Mouse (Mus musculus) hindbrain, embryonic 15.5 days (tissue): ENCODE measurements around the gene Foxc1. TPM values are rescaled to one million over a fixed set of nuclear protein-coding genes. Genes with fewer than 3 reads are reported as not detected.

Source experiments
- ATAC-seq: fragments of 200-750 bp; cut with Nextera tagmentation; 2 replicates; pipeline ENCODE4 v1.8.0; 2017; ENCODE audit warnings: low read depth, moderate number of reproducible peaks, moderate TSS enrichment; ENCODE audit not compliant: low FRiP score
- H3K27ac ChIP-seq: fragments of 300-500 bp; sonication (generic); replicated peaks from 2 replicates; pipeline ENCODE4 v1.5.1; 2015; ENCODE audit warnings: mild to moderate bottlenecking, inconsistent platforms
- H3K27me3 ChIP-seq: fragments of 300-500 bp; sonication (generic); 2 replicates; pipeline ENCODE4 v1.6.1; 2015; ENCODE audit warnings: control low read depth, inconsistent platforms
- H3K36me3 ChIP-seq: fragments of 300-500 bp; sonication (generic); 2 replicates; pipeline ENCODE4 v1.6.1; 2015; ENCODE audit warnings: control low read depth, inconsistent platforms
- H3K4me1 ChIP-seq: fragments of 300-500 bp; sonication (generic); replicated peaks from 2 replicates; pipeline ENCODE4 v1.6.1; 2015; ENCODE audit warnings: control low read depth, inconsistent platforms
- H3K4me2 ChIP-seq: fragments of 300-500 bp; sonication (generic); 2 replicates; pipeline ENCODE4 v1.6.1; 2015; ENCODE audit warnings: moderate library complexity, mild to moderate bottlenecking, inconsistent platforms
- H3K4me3 ChIP-seq: fragments of 300-500 bp; sonication (generic); 2 replicates; pipeline ENCODE4 v1.5.1; 2015; ENCODE audit warnings: mild to moderate bottlenecking, inconsistent platforms
- H3K9ac ChIP-seq: fragments of 300-500 bp; sonication (generic); 2 replicates; pipeline ENCODE4 v1.6.1; 2015; ENCODE audit warnings: inconsistent platforms
- H3K9me3 ChIP-seq: fragments of 300-500 bp; sonication (generic); 2 replicates; pipeline ENCODE4 v1.6.1; 2016; ENCODE audit warnings: control low read depth, inconsistent platforms
- WGBS: fragments of 180-500 bp; shearing (Covaris S2); methylation state at CpG from one replicate; pipeline ENCODE4 v1.1.7; 2015; 5-methylcytosine and 5-hydroxymethylcytosine counted together
- polyA plus RNA-seq: library from polyadenylated mRNA; unstranded; fragments of >200 nt; fragmentation: Nextera tagmentation; extraction: Ambion mirVana; gene quantifications from 2 replicates; pipeline ENCODE4 v1.2.1, GENCODE M21; 2015

The Foxc1 gene
- polyA plus RNA-seq, 1 experiment from 2014 or later, result 1.4 TPM

GRCm38 (mm10) chr13:31793163-31793562 is 13.3 kb upstream of the Foxc1 start:
- WGBS, result 61% methylated on average over 5 of the region's 5 CpGs
- no peak overlapping the region for H3K4me3 ChIP-seq
- no peaks in the 10 kb centered on the region for H3K36me3 ChIP-seq
- no peak for ATAC-seq
- H3K4me2 ChIP-seq, result peak overlapping the region; percentile 45
- H3K9me3 ChIP-seq, result no peaks in the 10 kb centered on the region
- peaks cover 12% of the 10 kb centered on the region for H3K27me3 ChIP-seq
- no peaks in the 10 kb centered on the region for H3K4me1 ChIP-seq
- H3K9ac ChIP-seq, result no peak overlapping the region
- no peak overlapping the region for H3K27ac ChIP-seq

- Histone ChIP-seq H3K4me2 (0 out of 2 replicates have a peak overlapping the region, but pooled peaks have one; percentile 6), H3K4me3 (no peak overlapping the region), H3K27me3 (peaks cover 49% of the 10 kb centered on the region), H3K9ac (no peak overlapping the region), H3K9me3 (no peaks in the 10 kb centered on the region), H3K27ac (no peak overlapping the region), H3K4me1 (peaks cover 16% of the 10 kb centered on the region), H3K36me3 (no peaks in the 10 kb centered on the region)
- ATAC-seq, result no peak
- 41% methylated on average over 10 of the region's 10 CpGs for WGBS
Measured at GRCm38 (mm10) chr13:31797346-31797745, 9.1 kb upstream of the Foxc1 start.

DNA sequence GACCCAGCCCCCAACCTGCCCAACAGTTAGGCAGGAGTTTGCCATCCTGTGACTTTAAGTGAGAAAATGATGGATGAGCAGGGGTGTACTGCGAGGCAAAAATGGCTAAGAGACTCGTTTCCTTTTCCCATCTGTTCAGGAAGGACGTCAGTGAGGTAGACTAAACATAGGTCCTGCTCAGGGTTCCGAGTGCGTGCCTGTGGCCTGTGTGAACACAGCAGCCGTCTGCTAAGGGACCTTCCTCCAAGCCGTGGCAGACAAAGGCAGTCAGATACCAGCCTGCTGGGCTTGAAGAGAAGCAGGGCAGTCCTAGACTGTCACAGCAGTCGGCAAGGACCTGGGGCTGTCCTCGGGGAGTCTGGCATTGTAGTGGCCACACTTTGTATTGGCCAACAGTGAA is 8.4 kb upstream of the Foxc1 start:
- Histone ChIP-seq H3K4me3 (no peak overlapping the region), H3K9me3 (no peaks in the 10 kb centered on the region), H3K9ac (no peak overlapping the region), H3K4me2 (no peak overlapping the region), H3K36me3 (no peaks in the 10 kb centered on the region), H3K4me1 (peaks cover 16% of the 10 kb centered on the region), H3K27ac (no peak overlapping the region), H3K27me3 (peaks cover 54% of the 10 kb centered on the region)
- no peak for ATAC-seq
- WGBS, result 39% methylated on average over 9 of the region's 9 CpGs

GRCm38 (mm10) chr13:31800581-31801576 is 5.6 kb upstream of the Foxc1 start:
- H3K4me2 ChIP-seq, result peak overlapping the region; percentile 54
- no peak overlapping the region for H3K9ac ChIP-seq
- peaks cover 71% of the 10 kb centered on the region for H3K27me3 ChIP-seq
- WGBS, result 2% methylated on average over 42 of the region's 43 CpGs
- peak; percentile 87 for ATAC-seq
- H3K4me3 ChIP-seq, result peak overlapping the region; percentile 29
- H3K4me1 ChIP-seq, result peaks cover 19% of the 10 kb centered on the region
- H3K9me3 ChIP-seq, result no peaks in the 10 kb centered on the region
- H3K36me3 ChIP-seq, result no peaks in the 10 kb centered on the region
- H3K27ac ChIP-seq, result no peak overlapping the region

- H3K9ac ChIP-seq, result no peak overlapping the region
- no peaks in the 10 kb centered on the region for H3K36me3 ChIP-seq
- H3K27ac ChIP-seq, result no peak overlapping the region
- H3K27me3 ChIP-seq, result peaks cover 71% of the 10 kb centered on the region
- WGBS, result 4% methylated on average over 25 of the region's 25 CpGs
- H3K4me3 ChIP-seq, result peak overlapping the region; percentile 29
- H3K4me1 ChIP-seq, result peaks cover 29% of the 10 kb centered on the region
- H3K9me3 ChIP-seq, result no peaks in the 10 kb centered on the region
- peak overlapping the region; percentile 54 for H3K4me2 ChIP-seq
- 0 out of 2 replicates have a peak, but pooled peaks have one; percentile 2 for ATAC-seq
Measured at GRCm38 (mm10) chr13:31801703-31802305, 4.6 kb upstream of the Foxc1 start.

DNA sequence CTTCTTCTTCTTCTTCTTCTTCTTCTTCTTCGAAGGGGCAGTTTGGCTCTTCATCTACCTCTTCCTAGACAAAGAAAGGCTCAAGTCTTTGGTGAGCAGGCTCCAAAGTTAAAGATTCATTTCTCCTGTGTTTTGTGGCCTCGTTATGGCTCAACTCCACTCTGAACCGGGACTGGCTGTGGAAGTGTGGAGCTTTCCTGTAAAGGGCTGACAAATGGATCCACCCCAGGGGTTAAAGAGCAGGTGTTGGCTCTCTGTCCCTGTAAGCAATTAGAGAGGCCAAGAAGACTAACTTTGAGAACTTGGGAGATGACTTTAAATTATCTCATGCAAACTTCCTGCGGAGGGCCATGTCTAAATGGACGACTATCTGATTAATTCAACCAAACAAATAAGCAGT is 4.0 kb upstream of the Foxc1 start:
- Histone ChIP-seq H3K9ac (no peak overlapping the region), H3K4me3 (no peak overlapping the region), H3K27ac (no peak overlapping the region), H3K27me3 (peaks cover 73% of the 10 kb centered on the region), H3K9me3 (no peaks in the 10 kb centered on the region), H3K4me1 (peaks cover 35% of the 10 kb centered on the region), H3K4me2 (no peak overlapping the region), H3K36me3 (no peaks in the 10 kb centered on the region)
- ATAC-seq, result no peak
- 10% methylated on average over 5 of the region's 5 CpGs for WGBS

DNA sequence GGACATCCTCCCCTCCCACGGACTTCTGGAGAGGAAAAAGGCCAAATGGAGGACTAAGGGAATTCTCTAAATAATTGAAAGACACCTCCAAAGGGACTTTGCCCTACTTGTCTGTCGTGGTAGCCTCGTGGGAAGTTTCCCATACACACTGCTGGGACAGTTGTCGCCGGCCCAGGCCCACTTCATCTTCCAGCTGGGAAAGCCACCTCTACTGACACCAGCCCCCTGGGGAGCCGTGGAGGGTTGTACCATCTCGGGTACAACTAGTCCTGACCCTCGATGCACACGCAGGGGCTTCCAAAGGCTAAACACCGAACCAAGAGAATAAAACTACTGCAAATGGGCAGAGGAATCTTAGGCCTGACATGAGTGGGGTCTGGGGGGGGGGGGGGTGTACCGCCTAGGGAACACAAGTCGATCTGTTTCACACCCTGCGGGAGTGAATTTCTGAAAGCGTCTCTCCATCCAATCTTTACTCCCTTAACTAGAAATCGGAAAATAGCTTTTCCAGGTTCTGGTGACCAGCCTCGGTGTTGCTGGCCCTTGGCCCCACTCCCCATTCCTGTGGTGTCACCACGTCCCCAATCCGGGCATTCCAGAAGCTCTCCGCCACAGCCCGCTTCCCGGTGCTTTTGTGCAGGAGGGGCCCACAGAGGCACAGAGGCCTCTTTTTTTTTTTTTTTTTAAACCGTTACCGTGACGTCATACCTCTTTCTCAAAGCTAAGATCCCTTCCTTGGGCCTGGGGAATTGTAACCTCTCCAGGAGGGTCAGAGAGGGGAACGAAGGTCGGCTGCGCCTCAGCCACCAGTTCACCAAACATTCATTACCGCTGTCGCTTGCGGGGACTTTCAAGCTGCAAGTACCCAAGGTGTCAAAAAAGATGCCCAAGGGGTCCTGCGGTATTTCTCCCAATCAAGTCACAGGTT is 3.0 kb upstream of the Foxc1 start:
- WGBS, result under 1% methylated on average over 31 of the region's 31 CpGs
- H3K4me3 ChIP-seq, result no peak overlapping the region
- H3K4me2 ChIP-seq, result peak overlapping the region; percentile 27

GRCm38 (mm10) chr13:31804571-31804970 is 1.9 kb upstream of the Foxc1 start:
- no peaks in the 10 kb centered on the region for H3K9me3 ChIP-seq
- peaks cover 46% of the 10 kb centered on the region for H3K4me1 ChIP-seq
- H3K27me3 ChIP-seq, result peaks cover 58% of the 10 kb centered on the region
- no peak overlapping the region for H3K4me3 ChIP-seq
- no peak overlapping the region for H3K9ac ChIP-seq
- WGBS, result under 1% methylated on average over 7 of the region's 7 CpGs
- no peaks in the 10 kb centered on the region for H3K36me3 ChIP-seq
- no peak overlapping the region for H3K27ac ChIP-seq
- ATAC-seq, result no peak
- no peak overlapping the region for H3K4me2 ChIP-seq

More for the DNA sequence above, 3.0 kb upstream of the Foxc1 start:
- peaks cover 69% of the 10 kb centered on the region for H3K27me3 ChIP-seq
- H3K36me3 ChIP-seq, result no peaks in the 10 kb centered on the region
- no peak overlapping the region for H3K9ac ChIP-seq
- peaks cover 45% of the 10 kb centered on the region for H3K4me1 ChIP-seq
- no peak overlapping the region for H3K27ac ChIP-seq
- no peak for ATAC-seq
- H3K9me3 ChIP-seq, result no peaks in the 10 kb centered on the region

DNA sequence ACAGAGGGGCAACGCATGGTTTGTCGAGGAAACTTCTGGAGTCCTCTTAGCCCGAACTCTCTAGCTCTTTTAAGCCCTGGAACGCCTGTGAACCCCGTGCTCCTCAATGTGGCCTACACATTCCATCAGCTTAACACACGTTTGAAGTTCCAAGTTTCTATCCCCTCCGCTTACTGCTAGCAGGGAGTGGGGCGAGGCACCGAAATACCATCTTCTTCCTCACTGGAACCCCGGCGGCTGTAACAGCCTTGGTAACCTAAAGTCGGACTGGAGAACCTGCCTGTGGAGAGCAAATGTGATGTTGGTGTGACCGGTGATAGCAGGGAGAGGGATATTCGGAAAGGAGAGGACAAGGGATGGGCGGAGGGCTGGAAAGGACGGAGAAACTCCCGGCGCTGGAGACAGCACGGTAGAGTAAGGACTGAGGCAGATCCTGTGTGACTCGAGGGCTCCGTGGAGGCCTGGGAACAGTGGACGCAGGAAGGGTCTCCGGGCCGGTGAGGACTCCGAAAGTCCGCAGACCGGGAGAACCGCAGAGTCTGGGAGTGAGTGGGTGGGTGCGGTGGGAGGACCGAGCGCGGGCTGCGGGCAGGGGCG is 504 bp upstream of the Foxc1 start:
- Histone ChIP-seq H3K4me1 (peaks cover 42% of the 10 kb centered on the region), H3K9me3 (no peaks in the 10 kb centered on the region), H3K4me2 (peak overlapping the region; percentile 69), H3K4me3 (peak overlapping the region; percentile 40), H3K9ac (peak overlapping the region; percentile 7; the same call in 1 of the 2 replicates), H3K27ac (peak overlapping the region; percentile 28; the same call in 1 of the 2 replicates), H3K27me3 (peaks cover 54% of the 10 kb centered on the region), H3K36me3 (no peaks in the 10 kb centered on the region)
- WGBS, result under 1% methylated on average over 34 of the region's 34 CpGs
- ATAC-seq, result peak; percentile 45; the same call in 1 of the 2 replicates

GRCm38 (mm10) chr13:31806890-31807735 is 680 bp downstream of the Foxc1 start:
- Histone ChIP-seq H3K9ac (peak overlapping the region; percentile 26), H3K9me3 (no peaks in the 10 kb centered on the region), H3K4me1 (peaks cover 37% of the 10 kb centered on the region), H3K36me3 (no peaks in the 10 kb centered on the region), H3K4me2 (peak overlapping the region; percentile 69), H3K27ac (peak overlapping the region; percentile 70), H3K4me3 (peak overlapping the region; percentile 40), H3K27me3 (peaks cover 53% of the 10 kb centered on the region)
- peak; percentile 47 for ATAC-seq
- under 1% methylated on average over 100 of the region's 101 CpGs for WGBS
